ENCODE assay signal across 7 mouse cellular contexts in genomic region chr2:12389028-12389427, GRCm38 (mm10). TPM values are rescaled to one million over a fixed set of nuclear protein-coding genes. Genes with fewer than 3 reads are reported as not detected.
DNase-seq lines count a peak whose midpoint lies in the region; ATAC-seq and TF ChIP-seq lines count a peak whose summit lies in the region.

No protein-coding gene starts in this region.

- ATAC-seq in common myeloid progenitor, adult 5-6 weeks (replicated peaks; ENCODE audit: low read depth, poor library complexity, severe bottlenecking) = peak; percentile 98
- ATAC-seq in hematopoietic stem cell, adult 5-6 weeks (replicated peaks in 1 of 2; ENCODE audit: insufficient read depth in 1 of 2, low FRiP score in 2 of 2, low TSS enrichment in 1 of 2, low read depth in 1 of 2, poor library complexity in 2 of 2, severe bottlenecking in 2 of 2) = peak; percentile 87 to 94

- H3K27ac ChIP-seq in left cerebral cortex, adult 2 months = no peak overlapping the region

- no peak overlapping the region for H3K4me3 ChIP-seq in left cerebral cortex, adult 2 months

- peak; percentile 89 for TF ChIP-seq CTCF in left cerebral cortex, adult 2 months (IDR thresholded peaks at IDR 0.05)

- intact Hi-C loops in left cerebral cortex, adult 2 months (cut with DNase I) = loop anchor here (2.0 to 10.0 kb wide), 5 partner anchors 88 to 594 kb away; partner anchors contain the start of gene Itga8
- intact Hi-C loops in left cerebral cortex, postnatal 4 days (cut with DNase I) = loop anchor here (5.0 kb wide), 1 partner anchor 387 kb away; no protein-coding TSS in a partner anchor
- intact Hi-C loops in left cerebral cortex, postnatal 14 days (cut with DNase I) = loop anchor here (2.0 to 5.0 kb wide), 3 partner anchors 82 to 386 kb away; no protein-coding TSS in a partner anchor

- peak; percentile 33 to 50 for DNase-seq in left cerebral cortex, adult 2 months (ENCODE audit: extremely low spot score in 1 of 2, low spot score in 2 of 2)
- no peak for DNase-seq in left cerebral cortex, postnatal 4 days
- DNase-seq in MEL-GATA-1-ER (ENCODE audit: extremely low read depth, low read depth) = peak; percentile 44
- peak; percentile 73 to 78 for DNase-seq in left cerebral cortex, postnatal 14 days (ENCODE audit: low spot score in 2 of 2)
- peak; percentile 55 for DNase-seq in naive thymus-derived CD4-positive, alpha-beta T cell, adult 2 months (ENCODE audit: low read depth)

RNA-seq across cellular contexts. Expression of gene Mindy3, which starts 30.2 kb away (rescaled TPM):
- 10 to 100 TPM; 54.0 to 60.7 TPM for total RNA-seq in left cerebral cortex, adult 2 months (2021)
- 10 to 100 TPM; 65.7 to 76.6 TPM for total RNA-seq in left cerebral cortex, postnatal 4 days (2021)
- total RNA-seq in common myeloid progenitor, adult 5-6 weeks (2017) = 22.2 and 25.9 TPM in 2 replicates
- total RNA-seq in hematopoietic stem cell, adult 5-6 weeks (2017) = 18.4 and 22.8 TPM in 2 replicates
- 10 to 100 TPM; 67.9 to 69.0 TPM for total RNA-seq in left cerebral cortex, postnatal 14 days (2021)
